Comparison of ENCODE assay signal across 41 mouse cellular contexts in the genomic region with DNA sequence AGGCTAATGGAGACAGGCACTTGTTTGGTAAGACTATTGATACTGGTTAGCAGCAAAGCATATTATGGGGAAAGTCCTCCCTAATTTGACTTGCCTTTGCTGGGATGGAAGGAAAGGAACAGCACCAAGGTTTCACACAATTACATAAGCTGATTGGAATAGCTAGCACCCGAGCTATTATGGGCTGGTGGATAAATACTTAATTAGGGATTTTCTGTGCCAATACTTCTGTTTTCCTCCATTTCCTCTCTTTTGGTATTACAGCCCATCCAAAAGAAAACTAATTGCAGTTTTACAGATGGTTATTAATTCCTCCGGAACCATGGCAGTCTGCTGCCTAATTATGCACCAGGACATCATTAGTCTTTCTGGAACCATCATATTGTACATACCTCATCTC. TPM values are rescaled to one million over a fixed set of nuclear protein-coding genes. Genes with fewer than 3 reads are reported as not detected.
"Had no signal": no experiment of that assay in that cellular context is flagged by ENCODE, and none has a peak within 500 bp of the region (broad histone marks: within the 10 kb centered on the region; RNA-seq: fewer than 3 reads in every experiment).

No protein-coding gene starts in this region.

- ATAC-seq: hindbrain, postnatal 0 days; intestine, embryonic 16.5 days; liver, embryonic 12.5 days had no signal

- H3K4me2 ChIP-seq: heart, embryonic 11.5 days; heart, embryonic 13.5 days; heart, embryonic 15.5 days; hindbrain, embryonic 13.5 days; hindbrain, embryonic 15.5 days; kidney, embryonic 15.5 days; limb, embryonic 13.5 days; limb, embryonic 15.5 days; liver, embryonic 12.5 days had no signal

- H3K4me3 ChIP-seq: heart, adult 2 months; heart, embryonic 13.5 days; heart, embryonic 15.5 days; hindbrain, embryonic 13.5 days; hindbrain, embryonic 15.5 days; kidney, embryonic 15.5 days; limb, embryonic 13.5 days; limb, embryonic 15.5 days; liver, embryonic 12.5 days had no signal

- H3K27me3 ChIP-seq: heart, embryonic 13.5 days; heart, embryonic 15.5 days; hindbrain, embryonic 13.5 days; hindbrain, embryonic 15.5 days; kidney, embryonic 15.5 days; limb, embryonic 13.5 days; limb, embryonic 15.5 days; liver, embryonic 12.5 days had no signal

- H3K27ac ChIP-seq: heart, adult 2 months; heart, embryonic 13.5 days; heart, embryonic 15.5 days; hindbrain, embryonic 13.5 days; hindbrain, embryonic 15.5 days; hindbrain, postnatal 0 days; kidney, embryonic 15.5 days; kidney, postnatal 0 days; limb, embryonic 13.5 days; limb, embryonic 15.5 days; liver, embryonic 12.5 days; liver, embryonic 14.5 days had no signal

- H3K4me1 ChIP-seq: heart, embryonic 13.5 days; heart, embryonic 15.5 days; hindbrain, embryonic 13.5 days; hindbrain, embryonic 15.5 days; kidney, embryonic 15.5 days; limb, embryonic 13.5 days; limb, embryonic 15.5 days had no signal

- H3K9me3 ChIP-seq: heart, embryonic 13.5 days; heart, embryonic 15.5 days; hindbrain, embryonic 13.5 days; kidney, embryonic 15.5 days; limb, embryonic 13.5 days; limb, embryonic 15.5 days; liver, embryonic 12.5 days had no signal

- H3K9ac ChIP-seq: heart, embryonic 13.5 days; heart, embryonic 15.5 days; hindbrain, embryonic 13.5 days; hindbrain, embryonic 15.5 days; kidney, embryonic 15.5 days; limb, embryonic 13.5 days; limb, embryonic 15.5 days; liver, embryonic 12.5 days; liver, embryonic 14.5 days had no signal

- DNase-seq: gastrocnemius, postnatal 14 days; gastrocnemius, postnatal 36 days; heart, adult 11 months; heart, adult 2 months; heart, postnatal 14 days; heart, postnatal 36 days; kidney, adult 11 months; kidney, adult 2 months; kidney, adult 9 months; kidney, postnatal 14 days; kidney, postnatal 36 days; layer of hippocampus, postnatal 36 days; left cerebral cortex, postnatal 4 days; lung, adult 18-20 months had no signal

- H3K36me3 ChIP-seq: heart, embryonic 13.5 days; heart, embryonic 15.5 days; hindbrain, embryonic 13.5 days; hindbrain, embryonic 15.5 days; kidney, embryonic 15.5 days; limb, embryonic 13.5 days; limb, embryonic 15.5 days; liver, embryonic 12.5 days had no signal

RNA-seq across cellular contexts. Expression of gene Nrip3, which starts 17.8 kb away (rescaled TPM):
- total RNA-seq: gastrocnemius, postnatal 36 days; hematopoietic stem cell, adult 5-6 weeks; liver, adult 2 months had no signal
- polyA plus RNA-seq: liver, adult 2 months had no signal

RNA-seq across cellular contexts. Expression of gene Ascl3, which starts 32.5 kb away (rescaled TPM):
- total RNA-seq: gastrocnemius, adult 8-10 months; gastrocnemius, postnatal 14 days; gastrocnemius, postnatal 36 days; heart, adult 2 months; heart, postnatal 14 days; heart, postnatal 36 days; hematopoietic stem cell, adult 5-6 weeks; hindbrain, postnatal 0 days; layer of hippocampus, adult 18-20 months; layer of hippocampus, postnatal 14 days; layer of hippocampus, postnatal 36 days; left cerebral cortex, adult 18-20 months; left cerebral cortex, adult 8-10 months; left cerebral cortex, postnatal 10 days; left cerebral cortex, postnatal 25 days; left cerebral cortex, postnatal 4 days; liver, adult 2 months had no signal
- polyA plus RNA-seq: heart, adult 2 months; heart, embryonic 11.5 days; heart, embryonic 13.5 days; heart, embryonic 15.5 days; heart, postnatal 0 days; hindbrain, embryonic 11.5 days; hindbrain, embryonic 15.5 days; intestine, embryonic 14.5 days; kidney, embryonic 15.5 days; limb, embryonic 11.5 days; limb, embryonic 13.5 days; limb, embryonic 15.5 days; liver, embryonic 12.5 days; liver, embryonic 14.5 days; liver, embryonic 16.5 days had no signal

RNA-seq across cellular contexts. Expression of gene BC051019, which starts 40.4 kb away (rescaled TPM):
- total RNA-seq: gastrocnemius, adult 8-10 months; gastrocnemius, postnatal 14 days; gastrocnemius, postnatal 36 days; heart, adult 2 months; heart, postnatal 36 days; hematopoietic stem cell, adult 5-6 weeks; layer of hippocampus, postnatal 36 days; left cerebral cortex, adult 18-20 months; left cerebral cortex, adult 8-10 months; left cerebral cortex, postnatal 10 days; left cerebral cortex, postnatal 25 days; liver, adult 2 months had no signal
- polyA plus RNA-seq: heart, embryonic 11.5 days; heart, postnatal 0 days; intestine, embryonic 14.5 days; intestine, embryonic 16.5 days; kidney, embryonic 15.5 days; kidney, postnatal 0 days; limb, embryonic 15.5 days; liver, adult 2 months had no signal
